Mouse (Mus musculus) heart, adult 2 months (tissue): ENCODE measurements around the gene Hdgfl3. TPM values are rescaled to one million over a fixed set of nuclear protein-coding genes. Genes with fewer than 3 reads are reported as not detected.

ENCODE experiments used
- DNase-seq, 2 experiments: peaks; one replicate each; pipeline ENCODE4 v3.0.0; 2021
- H3K27ac ChIP-seq: fragments of 200-600 bp; 2 replicates; pipeline ENCODE4 v1.8.1; 2022
- H3K27me3 ChIP-seq: fragments of 200-500 bp; 2 replicates; pipeline ENCODE4 v1.6.1; 2012; ENCODE audit warnings: mild to moderate bottlenecking, low read length, inconsistent platforms, mixed read lengths; ENCODE audit not compliant: control insufficient read depth, insufficient read depth
- H3K36me3 ChIP-seq: fragments of 200-500 bp; 2 replicates; pipeline ENCODE4 v1.6.1; 2012; ENCODE audit warnings: low read length, inconsistent platforms; ENCODE audit not compliant: control insufficient read depth, insufficient read depth
- H3K4me1 ChIP-seq: fragments of 200-500 bp; 2 replicates; pipeline ENCODE4 v1.6.1; 2011; ENCODE audit warnings: low read length; ENCODE audit not compliant: control insufficient read depth, insufficient read depth
- H3K4me3 ChIP-seq: fragments of 200-600 bp; 2 replicates; pipeline ENCODE4 v1.8.1; 2022
- H3K79me2 ChIP-seq: fragments of 200-500 bp; replicated peaks from 2 replicates; pipeline ENCODE4 v1.6.1; 2012; ENCODE audit warnings: mild to moderate bottlenecking, inconsistent platforms, low read length, moderate library complexity, mixed read lengths; ENCODE audit not compliant: control insufficient read depth, insufficient read depth
- H3K9ac ChIP-seq: fragments of 200-500 bp; 2 replicates; pipeline ENCODE4 v1.6.1; 2012; ENCODE audit warnings: low read depth, mild to moderate bottlenecking, control low read depth, inconsistent platforms, low read length, mixed read lengths
- CTCF ChIP-seq: fragments of 200-600 bp; IDR thresholded peaks from 2 replicates; pipeline ENCODE4 v1.8.1; 2022; ENCODE audit warnings: antibody characterized with exemption, mild to moderate bottlenecking, moderate library complexity
- EP300 ChIP-seq: fragments of 200-500 bp; IDR thresholded peaks from 2 replicates; pipeline ENCODE4 v1.6.1; 2011; ENCODE audit warnings: low read depth, low read length, control low read depth; ENCODE audit not compliant: insufficient read depth
- POLR2A ChIP-seq: fragments of 200-500 bp; IDR thresholded peaks from 2 replicates; pipeline ENCODE4 v1.6.1; 2011; ENCODE audit warnings: mild to moderate bottlenecking, low read depth, low read length, control low read depth; ENCODE audit not compliant: insufficient read depth
- WGBS: fragments of 180-500 bp; shearing (Covaris S2); methylation state at CpG from one replicate; pipeline ENCODE4 v1.1.7; 2018; 5-methylcytosine and 5-hydroxymethylcytosine counted together
- intact Hi-C: fragments of 180-260 bp; cut with DNase I; formaldehyde crosslinking; loops from one replicate; pipeline ENCODE4 v1.15.1; 2025
- polyA plus RNA-seq: library from polyadenylated mRNA; depleted of rRNA; stranded (reverse); fragments of >200 nt; gene quantifications from 2 replicates; pipeline ENCODE4 v1.2.3, GENCODE M21; 2012
- total RNA-seq, 2 experiments: library from RNA; stranded (reverse); gene quantifications; 2 replicates each; pipeline ENCODE4 v1.2.3; 2021

Gene Hdgfl3
- total and polyA plus RNA-seq, 3 experiments = 1.8 to 8.0 (median 7.8) TPM

GRCm38 (mm10) chr7:81862587-81863583 lies 71.4 kb downstream of the Hdgfl3 start:
- H3K36me3 ChIP-seq = no peaks in the 10 kb centered on the region
- H3K27ac ChIP-seq = peak overlapping the region; percentile 80
- H3K79me2 ChIP-seq = no peaks in the 10 kb centered on the region
- WGBS = 51% methylated on average over 24 of the region's 24 CpGs
- peaks cover 12% of the 10 kb centered on the region for H3K4me1 ChIP-seq
- DNase-seq = peak; percentile 62 to 75
- no peak overlapping the region for H3K9ac ChIP-seq
- H3K4me3 ChIP-seq = peak overlapping the region; percentile 24
- H3K27me3 ChIP-seq = no peaks in the 10 kb centered on the region
- TF ChIP-seq CTCF = no peak
- no peak for TF ChIP-seq EP300
- peak; percentile 48 for TF ChIP-seq POLR2A
- intact Hi-C loops = loop anchor here (2.0 kb wide), 2 partner anchors 34 to 74 kb away; partner anchors contain the start of genes 3110040N11Rik and Btbd1

GRCm38 (mm10) chr7:81861921-81862320 lies 72.4 kb downstream of the Hdgfl3 start:
- DNase-seq = no peak
- no peaks in the 10 kb centered on the region for H3K27me3 ChIP-seq
- no peak for TF ChIP-seq POLR2A
- TF ChIP-seq CTCF = no peak
- TF ChIP-seq EP300 = no peak
- H3K4me1 ChIP-seq = peaks cover 9% of the 10 kb centered on the region
- H3K79me2 ChIP-seq = no peaks in the 10 kb centered on the region
- no peak overlapping the region for H3K4me3 ChIP-seq
- no peak overlapping the region for H3K9ac ChIP-seq
- 78% methylated on average over 4 of the region's 4 CpGs for WGBS
- intact Hi-C loops = loop anchor here (2.0 kb wide), 2 partner anchors 33 to 73 kb away; partner anchors contain the start of genes 3110040N11Rik and Btbd1
- no peaks in the 10 kb centered on the region for H3K36me3 ChIP-seq
- H3K27ac ChIP-seq = peak overlapping the region; percentile 80; the same call in 1 of the 2 replicates

GRCm38 (mm10) chr7:81861461-81861860 lies 72.8 kb downstream of the Hdgfl3 start:
- no peaks in the 10 kb centered on the region for H3K36me3 ChIP-seq
- H3K27me3 ChIP-seq = no peaks in the 10 kb centered on the region
- H3K79me2 ChIP-seq = no peaks in the 10 kb centered on the region
- DNase-seq = no peak
- TF ChIP-seq POLR2A = no peak
- TF ChIP-seq EP300 = no peak
- no peak for TF ChIP-seq CTCF
- no peak overlapping the region for H3K4me3 ChIP-seq
- H3K4me1 ChIP-seq = peaks cover 9% of the 10 kb centered on the region
- H3K9ac ChIP-seq = no peak overlapping the region
- H3K27ac ChIP-seq = no peak overlapping the region; the same call in 1 of the 2 replicates
- intact Hi-C loops = no loop called here
- WGBS = 92% methylated on average over 2 of the region's 2 CpGs

GRCm38 (mm10) chr7:81860996-81861395 lies 73.3 kb downstream of the Hdgfl3 start:
- H3K79me2 ChIP-seq = no peaks in the 10 kb centered on the region
- no peak overlapping the region for H3K9ac ChIP-seq
- intact Hi-C loops = no loop called here
- no peaks in the 10 kb centered on the region for H3K36me3 ChIP-seq
- DNase-seq = peak; percentile 19 to 27
- H3K27ac ChIP-seq = no peak overlapping the region; the same call in 1 of the 2 replicates
- H3K4me1 ChIP-seq = peaks cover 9% of the 10 kb centered on the region
- no peak for TF ChIP-seq EP300
- no peak for TF ChIP-seq CTCF
- TF ChIP-seq POLR2A = no peak
- H3K27me3 ChIP-seq = no peaks in the 10 kb centered on the region
- 49% methylated on average over 5 of the region's 5 CpGs for WGBS
- H3K4me3 ChIP-seq = no peak overlapping the region

GRCm38 (mm10) chr7:81860071-81860470 lies 74.2 kb downstream of the Hdgfl3 start:
- peak; percentile 55 to 75 for DNase-seq
- H3K36me3 ChIP-seq = no peaks in the 10 kb centered on the region
- 39% methylated on average over 11 of the region's 11 CpGs for WGBS
- H3K79me2 ChIP-seq = no peaks in the 10 kb centered on the region
- intact Hi-C loops = no loop called here
- TF ChIP-seq CTCF (no peak), POLR2A (peak; percentile 20; the same call in 1 of the 2 replicates)
- H3K4me3 ChIP-seq = peak overlapping the region; percentile 67; the same call in 1 of the 2 replicates
- H3K4me1 ChIP-seq = peaks cover 9% of the 10 kb centered on the region
- H3K27ac ChIP-seq = peak overlapping the region; percentile 60
- H3K9ac ChIP-seq = peak overlapping the region; percentile 7; the same call in 1 of the 2 replicates
- no peaks in the 10 kb centered on the region for H3K27me3 ChIP-seq

- H3K4me3 ChIP-seq = peak within 1 kb of the TSS; percentile 67
- intact Hi-C loops = no loop called here
- no peak for TF ChIP-seq CTCF
- TF ChIP-seq POLR2A = peak; percentile 42; the same call in 1 of the 2 replicates
- under 1% methylated on average over 64 of the region's 64 CpGs for whole genome bisulfite sequencing
- H3K4me1 ChIP-seq = peaks cover 9% of the 10 kb centered on the region
- H3K27me3 ChIP-seq = no peaks in the 10 kb centered on the region
- H3K27ac ChIP-seq = peak within 1 kb of the TSS; percentile 60
- DNase-seq = peak; percentile 65 to 71
- H3K79me2 ChIP-seq = no peaks in the 10 kb centered on the region
- H3K9ac ChIP-seq = peak within 1 kb of the TSS; percentile 47
- no peaks in the 10 kb centered on the region for H3K36me3 ChIP-seq
Measured at GRCm38 (mm10) chr7:81858968-81859721, 75.1 kb downstream of the Hdgfl3 start, which contains the start of gene Tm6sf1. Gene Tm6sf1, plus strand, starts transcription at chr7:81859001.
